Mouse (Mus musculus) gastrocnemius, postnatal 25 days (tissue): ENCODE data around the gene Ugt1a8. TPM values are rescaled to one million over a fixed set of nuclear protein-coding genes. Genes with fewer than 3 reads are reported as not detected.
"Not testable (repeated sequence)": the region's sequence is repeated elsewhere in the genome, so short reads cannot be mapped to it uniquely, and the experiment has no call there.

Source experiments
- DNase-seq: peaks from one replicate; pipeline ENCODE4 v3.0.0; 2022
- total RNA-seq, 2 experiments: library from RNA; stranded (reverse); gene quantifications; 1 replicate in 1 of 2; 2 replicates in 1 of 2; pipeline ENCODE4 v1.2.3; 2021

Ugt1a8 gene
- total RNA-seq, 2 experiments from 2014 or later, result not detected

GRCm38 (mm10) chr1:88222216-88222615, 134.6 kb downstream of the Ugt1a8 start:
- DNase-seq, result no peak

DNA sequence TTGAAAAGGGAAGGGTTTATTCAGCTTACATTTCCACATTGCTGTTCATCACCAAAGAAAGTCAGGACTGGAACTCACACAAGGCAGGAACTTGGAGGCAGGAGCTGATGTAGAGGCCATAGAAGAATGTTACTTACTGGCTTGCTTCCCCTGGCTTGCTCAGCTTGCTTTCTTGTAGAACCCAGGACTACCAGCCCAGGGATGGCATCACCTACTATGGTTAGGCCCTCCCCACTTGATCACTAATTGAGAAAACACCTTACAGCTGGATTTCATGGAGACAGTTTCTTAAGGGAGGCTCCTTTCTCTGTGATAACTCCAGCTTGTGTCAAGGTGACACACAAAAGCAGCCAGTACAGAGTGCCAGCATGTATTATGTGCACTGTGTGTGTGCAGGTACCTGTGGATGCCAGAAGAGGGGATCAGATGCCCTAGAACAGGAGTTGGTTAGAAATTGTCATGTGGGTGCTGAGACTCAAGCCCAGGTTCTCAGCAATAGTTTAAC, 135.4 kb downstream of the Ugt1a8 start:
- DNase-seq, result peak; percentile 6

DNA sequence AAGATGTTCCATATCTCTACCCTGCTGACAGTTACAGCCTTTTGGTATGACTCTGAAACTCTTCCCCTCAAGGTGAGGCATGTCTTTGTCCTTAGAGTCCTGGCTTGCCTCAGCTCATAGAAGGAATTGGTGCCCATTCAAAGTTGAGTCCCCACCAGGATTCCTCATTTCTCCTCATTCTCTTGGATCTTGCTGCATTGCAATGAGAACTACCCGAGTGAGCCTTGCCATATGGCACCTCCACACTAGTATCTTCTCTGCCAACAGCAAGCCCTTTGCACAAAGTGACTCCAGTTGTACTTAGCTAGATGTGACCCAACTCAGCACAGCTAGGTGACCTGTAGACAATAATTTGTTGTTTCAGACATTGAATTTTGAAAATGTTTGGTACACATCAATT, 136.0 kb downstream of the Ugt1a8 start:
- peak; percentile 10 for DNase-seq

- peak; percentile 4 for DNase-seq
These were observed 136.6 kb downstream of the Ugt1a8 start for GRCm38 (mm10) chr1:88224029-88224776.

DNA sequence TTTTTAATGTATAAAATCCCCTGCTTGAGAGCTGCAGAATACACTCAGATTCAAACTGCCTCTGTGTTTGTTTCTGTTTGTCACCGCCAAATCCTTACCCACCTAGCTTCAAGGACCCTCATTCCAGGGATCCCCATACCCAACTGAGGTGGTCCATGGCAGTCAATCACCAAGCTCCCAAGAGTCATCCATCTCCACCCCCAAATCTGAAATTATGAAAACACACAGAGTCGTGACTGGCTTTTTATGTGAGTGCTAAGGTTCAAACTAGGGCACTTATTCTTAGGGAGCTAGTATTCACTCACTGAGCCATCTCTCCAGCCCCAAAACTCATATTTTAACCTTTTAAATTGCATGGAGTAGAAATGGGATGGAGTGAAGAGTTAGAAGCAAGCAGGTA, 137.7 kb downstream of the Ugt1a8 start:
- not testable (repeated sequence) for DNase-seq

- DNase-seq, result peak; percentile 5
These were observed 138.1 kb downstream of the Ugt1a8 start for GRCm38 (mm10) chr1:88225741-88226140.

DNA sequence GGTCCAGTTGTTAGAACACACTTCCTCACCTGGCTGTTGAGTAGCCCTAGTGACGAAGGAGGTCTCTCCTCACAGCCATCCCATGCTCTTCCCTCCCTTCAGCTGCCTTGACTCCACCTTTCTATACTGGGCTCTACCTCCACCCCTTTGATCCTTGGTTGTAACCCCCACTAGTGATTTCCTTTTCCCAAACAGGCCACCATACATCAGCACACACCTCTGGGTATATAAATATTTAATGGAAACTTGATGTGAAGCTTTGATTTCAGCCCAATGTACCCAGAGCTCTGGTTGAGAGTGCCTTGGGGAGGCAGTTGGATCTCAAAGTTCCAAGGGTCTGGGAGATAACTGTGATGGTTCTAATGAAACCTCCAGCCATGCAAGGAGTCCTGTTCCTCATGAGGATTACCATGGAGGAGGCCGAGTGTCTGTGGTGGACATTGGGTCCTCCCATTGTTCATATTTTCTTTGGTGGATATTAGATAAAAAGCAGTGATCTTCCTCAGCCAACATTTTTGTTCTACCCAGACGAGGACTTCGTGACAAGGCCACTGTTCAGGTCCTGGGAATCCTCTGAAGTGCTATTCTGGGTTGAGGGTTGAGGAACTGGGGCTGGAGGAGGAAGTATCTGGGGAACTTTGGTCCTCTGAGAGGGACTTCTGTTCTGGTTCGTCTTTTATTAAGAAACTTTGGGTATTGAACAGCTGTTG, 139.2 kb downstream of the Ugt1a8 start, which contains the start of gene Mroh2a:
TSS of gene Mroh2a (plus strand) at position 317 of the 710 bp plus-strand sequence.
- DNase-seq, result peak; percentile 12

GRCm38 (mm10) chr1:88227482-88227881, 139.9 kb downstream of the Ugt1a8 start:
- DNase-seq, result peak; percentile 7

GRCm38 (mm10) chr1:88228121-88228520, 140.5 kb downstream of the Ugt1a8 start:
- DNase-seq, result peak; percentile 19

DNA sequence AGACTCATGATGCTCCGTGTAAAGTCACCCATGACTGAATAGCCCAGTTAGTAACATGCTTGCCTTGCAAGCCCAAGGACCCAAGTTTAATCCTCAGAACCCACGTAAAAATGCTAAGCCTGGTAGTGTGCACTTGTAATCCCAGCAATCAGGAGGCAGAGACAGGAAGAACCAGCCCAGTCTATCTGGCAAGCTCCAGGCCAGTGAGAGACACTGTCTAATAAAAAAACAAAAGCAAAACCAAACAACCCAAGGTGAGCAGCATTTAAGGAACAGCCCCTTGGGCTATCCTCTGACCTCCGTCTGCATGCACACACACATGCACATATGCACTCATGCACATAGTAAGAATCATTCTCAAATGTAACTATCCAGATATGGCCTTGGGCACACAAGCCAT, 142.0 kb downstream of the Ugt1a8 start:
- no peak for DNase-seq

DNA sequence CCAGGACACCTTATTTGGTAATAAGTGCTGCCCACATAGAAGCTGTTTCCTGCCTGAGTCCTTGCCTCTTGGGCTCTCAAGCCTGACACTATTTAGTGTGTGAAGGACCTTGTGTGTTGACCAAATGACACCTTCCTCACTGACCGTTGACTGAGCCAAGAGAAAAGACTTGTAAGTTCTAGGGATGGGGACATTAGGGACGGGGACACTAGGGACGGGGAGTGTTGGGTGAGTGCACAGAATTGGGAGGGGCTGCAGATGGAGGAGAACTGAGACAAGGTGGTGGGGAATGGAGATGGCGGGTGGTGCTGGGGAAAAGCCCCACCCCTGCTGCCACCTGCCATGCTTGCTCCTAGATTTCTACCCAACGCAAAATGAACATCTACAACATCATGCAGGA, 142.4 kb downstream of the Ugt1a8 start:
- no peak for DNase-seq

- DNase-seq, result no peak
These were observed 142.8 kb downstream of the Ugt1a8 start for GRCm38 (mm10) chr1:88230421-88230820.

DNA sequence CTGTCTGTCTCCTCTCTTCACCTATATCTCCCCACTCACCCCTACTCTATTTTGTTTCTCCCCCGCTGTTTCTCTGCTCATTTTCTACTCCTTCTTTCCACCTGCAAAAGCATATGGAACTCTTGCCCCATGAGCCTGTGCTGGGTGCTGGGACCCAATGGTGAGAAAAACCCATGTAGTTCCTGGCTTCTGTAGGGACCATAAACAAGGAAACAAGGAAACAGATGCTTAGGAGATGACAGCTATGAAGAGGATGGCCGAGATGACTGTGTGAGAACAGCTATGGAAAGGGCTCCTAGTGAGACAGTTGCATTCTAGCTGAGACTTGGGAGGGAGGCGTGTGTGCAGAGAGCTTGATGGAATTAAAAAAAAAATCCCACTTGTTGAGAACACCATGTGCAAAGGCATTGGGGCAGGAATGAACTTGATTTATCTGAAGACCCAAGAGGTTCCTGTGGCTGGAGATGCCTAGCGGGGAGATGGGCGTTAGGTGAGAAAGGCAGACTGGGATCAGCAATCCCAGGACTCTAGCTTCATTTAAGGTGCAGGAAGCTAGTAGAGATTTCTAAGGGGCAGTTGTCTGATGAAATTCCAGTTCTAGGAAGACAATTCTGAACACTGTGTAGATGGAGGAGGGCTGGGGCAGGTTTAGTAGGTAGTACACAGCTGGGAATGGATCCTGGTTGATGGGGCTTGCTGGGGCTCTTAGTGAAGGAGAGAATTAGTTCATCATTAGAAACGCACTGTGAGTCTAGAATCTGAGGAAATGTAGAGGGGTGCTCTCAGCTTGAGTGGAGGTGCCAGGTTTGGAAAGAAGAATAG, 143.6 kb downstream of the Ugt1a8 start:
- DNase-seq, result no peak

- DNase-seq, result no peak
These were observed 144.3 kb downstream of the Ugt1a8 start for GRCm38 (mm10) chr1:88231803-88232499.

GRCm38 (mm10) chr1:88232664-88233380, 145.2 kb downstream of the Ugt1a8 start:
- no peak for DNase-seq

DNA sequence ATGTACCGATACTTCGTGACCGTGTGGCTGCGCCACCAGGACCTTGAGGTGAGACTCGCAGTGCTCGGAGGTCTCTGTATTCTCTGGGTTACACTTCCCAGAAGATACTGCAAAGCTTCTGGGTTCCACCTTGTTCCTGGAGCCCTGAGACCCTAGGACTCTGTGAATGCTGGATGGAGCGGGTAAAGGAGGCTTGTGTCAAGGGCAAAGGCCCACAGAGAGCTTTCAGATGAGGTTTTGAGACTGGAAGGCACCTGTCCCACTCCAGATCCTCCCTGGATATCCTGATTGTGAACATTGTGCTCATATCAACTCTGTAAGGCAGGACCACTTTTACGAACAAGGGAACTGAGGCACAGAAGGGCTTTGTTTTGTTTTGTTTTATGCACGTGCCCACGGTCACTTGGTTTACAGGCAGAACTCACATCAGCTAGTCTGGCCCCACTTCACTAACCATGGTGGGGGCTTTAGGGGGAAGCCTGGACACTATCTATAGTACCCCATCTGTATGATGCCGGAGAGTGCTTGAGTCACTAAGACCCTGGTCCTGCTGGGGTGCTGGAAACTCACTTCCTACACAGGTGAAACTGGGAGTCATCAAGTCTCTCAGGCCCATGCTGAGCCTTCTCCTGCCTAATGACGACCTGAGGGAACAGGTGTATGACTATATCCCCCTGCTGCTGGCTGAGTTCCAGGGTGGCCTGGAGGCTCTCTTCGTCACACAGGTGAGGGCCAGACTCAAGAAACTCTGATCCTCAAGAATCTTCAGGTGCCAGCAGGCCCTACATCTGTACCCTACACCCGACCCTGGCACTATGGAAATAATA, 146.0 kb downstream of the Ugt1a8 start:
- no peak for DNase-seq

DNA sequence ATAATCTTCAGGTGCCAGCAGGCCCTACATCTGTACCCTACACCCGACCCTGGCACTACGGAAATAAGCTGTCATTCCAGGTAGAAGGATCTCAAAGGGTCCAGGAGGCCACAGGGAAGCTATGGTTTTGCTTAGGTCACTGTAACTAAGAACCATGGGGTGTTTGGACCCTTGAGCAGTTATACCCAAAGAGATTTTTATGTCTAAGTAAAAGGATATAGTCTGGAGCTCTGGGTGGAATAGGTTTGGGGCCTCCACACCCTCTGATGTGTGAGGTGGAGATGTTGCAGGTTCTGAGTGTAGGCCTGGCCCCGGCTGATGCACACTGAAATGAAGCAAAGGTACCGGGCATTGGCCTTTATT, 146.6 kb downstream of the Ugt1a8 start:
- DNase-seq, result no peak

- no peak for DNase-seq
These were observed 147.0 kb downstream of the Ugt1a8 start for GRCm38 (mm10) chr1:88234646-88235045.

DNA sequence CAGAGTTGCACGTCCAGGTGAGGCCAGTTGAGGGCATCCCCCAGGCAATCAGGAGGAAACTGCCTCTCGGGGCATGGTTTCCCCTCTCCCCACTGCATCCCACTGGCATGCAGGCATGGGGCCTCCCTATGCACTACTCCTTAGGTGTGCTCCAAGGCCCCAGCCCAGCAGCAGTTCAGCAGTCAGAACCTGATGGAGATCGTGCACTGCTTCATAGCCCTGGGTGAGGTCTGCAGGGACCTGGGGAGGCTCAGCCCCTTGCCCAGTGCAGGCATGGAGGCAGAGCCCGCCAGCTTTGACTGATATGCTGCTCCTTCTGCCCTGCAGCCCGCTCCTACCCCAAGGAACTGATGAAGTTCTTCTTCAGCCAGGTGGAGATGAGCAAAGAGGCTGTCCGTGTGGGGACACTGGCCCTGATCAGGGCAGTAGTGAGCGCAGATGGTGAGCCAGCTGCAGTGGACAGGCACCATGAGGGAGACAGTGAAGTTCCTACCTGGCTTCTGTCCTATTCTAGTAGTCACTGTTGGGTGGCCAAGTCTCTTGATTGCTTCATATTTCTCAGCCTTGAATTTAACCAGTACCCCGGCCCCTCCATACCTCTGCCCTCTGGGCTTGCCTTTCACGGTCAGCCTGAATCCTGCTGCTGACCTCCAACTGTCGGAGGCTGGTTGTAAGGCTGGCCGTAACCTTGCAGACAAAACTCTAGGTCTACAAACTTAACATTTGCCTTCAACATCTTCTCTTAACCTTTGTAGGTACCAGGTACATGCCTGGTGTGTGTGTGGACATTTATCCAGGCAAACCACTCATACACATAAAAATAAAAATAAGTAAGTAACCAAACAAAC, 147.7 kb downstream of the Ugt1a8 start:
- no peak for DNase-seq
